ENCODE assay signal across 32 mouse cellular contexts in genomic region chr7:79731438-79731837, GRCm38 (mm10). TPM values are rescaled to one million over a fixed set of nuclear protein-coding genes. Genes with fewer than 3 reads are reported as not detected.
A peak's percentile ranks its signal among the peaks of the same experiment; 100 is the strongest.
DNase-seq lines count a peak whose midpoint lies in the region; TF ChIP-seq lines count a peak whose summit lies in the region.
"Had no signal": no experiment of that assay in that cellular context is flagged by ENCODE, and none has a peak within 500 bp of the region (broad histone marks: within the 10 kb centered on the region; RNA-seq: fewer than 3 reads in every experiment).

No protein-coding gene starts in this region.

- H3K27ac ChIP-seq in brown adipose tissue, adult 24 weeks (replicated peaks; ENCODE audit: low read depth, low read length) = peak overlapping the region; percentile 100
- no peak overlapping the region for H3K27ac ChIP-seq in layer of hippocampus, adult 2 months
- H3K27ac ChIP-seq: embryonic facial prominence, embryonic 10.5 days; embryonic facial prominence, embryonic 13.5 days; forebrain, embryonic 12.5 days; forebrain, embryonic 15.5 days; heart, adult 2 months; heart, embryonic 10.5 days; heart, embryonic 13.5 days; hindbrain, embryonic 14.5 days; hindbrain, postnatal 0 days had no signal

- no peak for TF ChIP-seq CTCF in layer of hippocampus, adult 2 months (conservative IDR thresholded peaks at IDR 0.05)

- peaks cover 12% of the 10 kb centered on the region for H3K4me1 ChIP-seq in brown adipose tissue, adult 24 weeks (ENCODE audit: control insufficient read depth, insufficient read depth, insufficient read length, low read length)
- H3K4me1 ChIP-seq: embryonic facial prominence, embryonic 13.5 days; forebrain, embryonic 12.5 days; forebrain, embryonic 15.5 days; heart, embryonic 13.5 days had no signal

- H3K4me3 ChIP-seq in brown adipose tissue, adult 24 weeks (ENCODE audit: insufficient read depth, low read depth, low read length) = peak overlapping the region; percentile 83
- no peak overlapping the region for H3K4me3 ChIP-seq in layer of hippocampus, adult 2 months
- H3K4me3 ChIP-seq: embryonic facial prominence, embryonic 10.5 days; embryonic facial prominence, embryonic 13.5 days; erythroblast, embryonic 14.5 days; forebrain, embryonic 12.5 days; forebrain, embryonic 15.5 days; heart, adult 2 months; heart, embryonic 10.5 days; heart, embryonic 13.5 days had no signal

- peak; percentile 79 to 91 for DNase-seq in adrenal gland, adult (ENCODE audit: inconsistent age in 2 of 2, low spot score in 1 of 2)
- DNase-seq in adrenal gland, postnatal 4 days (ENCODE audit: low spot score in 2 of 2) = no peak
- peak; percentile 81 for DNase-seq in adrenal gland, adult 2 months
- peak; percentile 72 for DNase-seq in adrenal gland, postnatal 14 days
- no peak for DNase-seq in embryo, embryonic 10.5 days (ENCODE audit: low spot score)
- DNase-seq in layer of hippocampus, adult 2 months (ENCODE audit: low spot score in 2 of 2) = no peak
- no peak for DNase-seq in kidney, postnatal 4 days
- DNase-seq: cerebellum, adult 11 months; cerebellum, adult 2 months; cerebellum, adult 9-11 months; cerebellum, postnatal 25 days; embryo, embryonic 11 days; gastrocnemius, postnatal 10 days; gastrocnemius, postnatal 36 days; heart, adult 2 months; heart, postnatal 14 days; heart, postnatal 4 days had no signal

RNA-seq across cellular contexts. Expression of gene Plin1, which starts 1.3 kb away (rescaled TPM):
- 100 to 1,000 TPM; 360 to 412 TPM for total RNA-seq in adrenal gland, postnatal 4 days (2021)
- total RNA-seq in adrenal gland, adult 2 months (2021) = 100 to 1,000 TPM; 564 to 869 TPM
- polyA plus RNA-seq in adrenal gland, adult 2 months (2012; rRNA removed) = 554 and 930 TPM in 2 replicates
- total RNA-seq in adrenal gland, postnatal 14 days (2021) = 646 and 719 TPM in 2 replicates
- polyA plus RNA-seq in brown adipose tissue, adult 24 weeks (2012; ENCODE audit: insufficient read depth, insufficient read length, missing spikeins) = 1,266 and 1,376 TPM in 2 replicates
- total RNA-seq in layer of hippocampus, adult 2 months (2021) = under 1 TPM; 0.26 to 0.27 TPM
- total RNA-seq: common myeloid progenitor, adult 5-6 weeks; granulocyte monocyte progenitor cell, adult 5-6 weeks had no signal
- polyA plus RNA-seq: embryonic facial prominence, embryonic 13.5 days; erythroblast, embryonic 14.5 days; forebrain, embryonic 15.5 days; heart, embryonic 10.5 days; heart, embryonic 13.5 days; heart, embryonic 16.5 days; hindbrain, embryonic 11.5 days; intestine, embryonic 16.5 days had no signal

RNA-seq across cellular contexts. Expression of gene Pex11a, which starts 11.5 kb away (rescaled TPM):
- total RNA-seq in adrenal gland, postnatal 4 days (2021) = 10 to 100 TPM; 35.7 to 37.7 TPM
- total RNA-seq in adrenal gland, adult 2 months (2021) = 10 to 100 TPM; 53.4 to 53.7 TPM
- polyA plus RNA-seq in adrenal gland, adult 2 months (2012; rRNA removed) = 34.9 and 39.7 TPM in 2 replicates
- total RNA-seq in adrenal gland, postnatal 14 days (2021) = 45.9 and 53.5 TPM in 2 replicates
- 71.2 and 78.9 TPM in 2 replicates for polyA plus RNA-seq in brown adipose tissue, adult 24 weeks (2012; ENCODE audit: insufficient read depth, insufficient read length, missing spikeins)
- total RNA-seq in layer of hippocampus, adult 2 months (2021) = 10 to 100 TPM; 12.1 to 13.2 TPM
- polyA plus RNA-seq: erythroblast, embryonic 14.5 days had no signal

RNA-seq across cellular contexts. Expression of gene Wdr93, which starts 11.5 kb away (rescaled TPM):
- total RNA-seq in adrenal gland, postnatal 4 days (2021) = 1 to 10 TPM; 2.7 to 2.9 TPM
- 1 to 10 TPM; 1.5 to 1.6 TPM for total RNA-seq in adrenal gland, adult 2 months (2021)
- 1.5 and 1.8 TPM in 2 replicates for polyA plus RNA-seq in adrenal gland, adult 2 months (2012; rRNA removed)
- 1.8 and 2.8 TPM in 2 replicates for total RNA-seq in adrenal gland, postnatal 14 days (2021)
- polyA plus RNA-seq in brown adipose tissue, adult 24 weeks (2012; ENCODE audit: insufficient read depth, insufficient read length, missing spikeins) = 5.8 and 6.6 TPM in 2 replicates
- under 1 TPM in 1 of 2 experiments, not detected in 1; 0.36 TPM for total RNA-seq in layer of hippocampus, adult 2 months (2021)
- total RNA-seq: common myeloid progenitor, adult 5-6 weeks; gastrocnemius, postnatal 36 days; granulocyte monocyte progenitor cell, adult 5-6 weeks had no signal
- polyA plus RNA-seq: erythroblast, embryonic 14.5 days had no signal

RNA-seq across cellular contexts. Expression of gene Kif7, which starts 15.9 kb away (rescaled TPM):
- 10 to 100 TPM; 10.6 to 11.0 TPM for total RNA-seq in adrenal gland, postnatal 4 days (2021)
- 1 to 10 TPM; 1.8 to 4.2 TPM for total RNA-seq in adrenal gland, adult 2 months (2021)
- 2.9 and 4.7 TPM in 2 replicates for polyA plus RNA-seq in adrenal gland, adult 2 months (2012; rRNA removed)
- total RNA-seq in adrenal gland, postnatal 14 days (2021) = 4.2 and 5.0 TPM in 2 replicates
- polyA plus RNA-seq in brown adipose tissue, adult 24 weeks (2012; ENCODE audit: insufficient read depth, insufficient read length, missing spikeins) = 0.40 and 0.58 TPM in 2 replicates
- 1 to 10 TPM; 2.0 to 2.4 TPM for total RNA-seq in layer of hippocampus, adult 2 months (2021)

Comparison
In these comparisons a context has a peak if more than half of its experiments do, and no peak if none do; other contexts are left out.
1. DNase-seq: peak in adrenal gland, adult (2 of 2), adrenal gland, adult 2 months (single experiment) and adrenal gland, postnatal 14 days (single experiment); none in adrenal gland, postnatal 4 days (0 of 2), embryo, embryonic 10.5 days (single experiment), layer of hippocampus, adult 2 months (0 of 2) and kidney, postnatal 4 days (0 of 2).
2. RNA of gene Plin1, which starts 1.3 kb away (total RNA-seq): 564 to 869 TPM in adrenal gland, adult 2 months, 646 to 719 TPM in adrenal gland, postnatal 14 days and 360 to 412 TPM in adrenal gland, postnatal 4 days; 0.26 to 0.27 TPM in layer of hippocampus, adult 2 months; every median in the first group is over 100 times any median in the second.